Mouse (Mus musculus) left cerebral cortex, postnatal 4 days (tissue): ENCODE measurements around the gene 1500009L16Rik. TPM values are rescaled to one million over a fixed set of nuclear protein-coding genes. Genes with fewer than 3 reads are reported as not detected.
A peak's percentile ranks its signal among the peaks of the same experiment; 100 is the strongest.

Experiments used
- DNase-seq: peaks from one replicate; pipeline ENCODE4 v3.0.0-alpha.2; 2022
- intact Hi-C: fragments of 180-260 bp; cut with DNase I; formaldehyde crosslinking; loops from one replicate; pipeline ENCODE4 v1.15.1; 2025
- total RNA-seq, 2 experiments: library from RNA; stranded (reverse); gene quantifications; 2 replicates each; pipeline ENCODE4 v1.2.3; 2021

The 1500009L16Rik gene
- total RNA-seq, 2 experiments from 2014 or later = 46.9 to 52.0 TPM

GRCm38 (mm10) chr10:83757343-83757962, 34.8 kb downstream of the 1500009L16Rik start:
- intact Hi-C loops = no loop called here
- DNase-seq = no peak

GRCm38 (mm10) chr10:83758732-83759131, 36.1 kb downstream of the 1500009L16Rik start:
- no peak for DNase-seq
- intact Hi-C loops = no loop called here

- intact Hi-C loops = no loop called here
- no peak for DNase-seq
Measured at GRCm38 (mm10) chr10:83760535-83760934, 37.9 kb downstream of the 1500009L16Rik start.

GRCm38 (mm10) chr10:83763891-83764290, 41.2 kb downstream of the 1500009L16Rik start:
- intact Hi-C loops = no loop called here
- DNase-seq = no peak

GRCm38 (mm10) chr10:83766882-83767281, 44.2 kb downstream of the 1500009L16Rik start:
- intact Hi-C loops = no loop called here
- no peak for DNase-seq

- intact Hi-C loops = loop anchor here (5.0 kb wide), 1 partner anchor 179 kb away; no protein-coding TSS in a partner anchor
- DNase-seq = peak; percentile 67
Measured at GRCm38 (mm10) chr10:83776272-83776878, 53.7 kb downstream of the 1500009L16Rik start.

- intact Hi-C loops = loop anchor here (5.0 kb wide), 1 partner anchor 180 kb away; no protein-coding TSS in a partner anchor
- DNase-seq = no peak
Measured at GRCm38 (mm10) chr10:83777253-83777652, 54.6 kb downstream of the 1500009L16Rik start.

- no peak for DNase-seq
- intact Hi-C loops = no loop called here
Measured at GRCm38 (mm10) chr10:83781854-83782253, 59.2 kb downstream of the 1500009L16Rik start.

GRCm38 (mm10) chr10:83782371-83783120, 59.9 kb downstream of the 1500009L16Rik start:
- DNase-seq = no peak
- intact Hi-C loops = no loop called here

- intact Hi-C loops = no loop called here
- peak; percentile 21 for DNase-seq
Measured at GRCm38 (mm10) chr10:83785003-83785402, 62.3 kb downstream of the 1500009L16Rik start.

- intact Hi-C loops = no loop called here
- no peak for DNase-seq
Measured at GRCm38 (mm10) chr10:83785627-83786392, 63.1 kb downstream of the 1500009L16Rik start.

GRCm38 (mm10) chr10:83795088-83795487, 72.4 kb downstream of the 1500009L16Rik start:
- intact Hi-C loops = no loop called here
- DNase-seq = no peak

GRCm38 (mm10) chr10:83795500-83795899, 72.8 kb downstream of the 1500009L16Rik start:
- DNase-seq = no peak
- intact Hi-C loops = no loop called here

GRCm38 (mm10) chr10:83804021-83804420, 81.4 kb downstream of the 1500009L16Rik start:
- intact Hi-C loops = no loop called here
- DNase-seq = no peak

GRCm38 (mm10) chr10:83805201-83805718, 82.6 kb downstream of the 1500009L16Rik start:
- peak; percentile 17 for DNase-seq
- intact Hi-C loops = no loop called here

- intact Hi-C loops = no loop called here
Measured at GRCm38 (mm10) chr10:83807251-83807650, 84.6 kb downstream of the 1500009L16Rik start.

More at GRCm38 (mm10) chr10:83807251-83807650, 84.6 kb downstream of the 1500009L16Rik start:
- DNase-seq = peak; percentile 18
